Mouse (Mus musculus) NIH3T3 (cell line): Measurements from ENCODE around the gene Rbm28.
"Not testable (repeated sequence)": the region's sequence is repeated elsewhere in the genome, so short reads cannot be mapped to it uniquely, and the experiment has no call there.

Source experiments
- DNase-seq: peaks from one replicate; pipeline ENCODE4 v3.0.0-alpha.2; 2012; ENCODE audit warnings: low read depth

Rbm28 gene

DNA sequence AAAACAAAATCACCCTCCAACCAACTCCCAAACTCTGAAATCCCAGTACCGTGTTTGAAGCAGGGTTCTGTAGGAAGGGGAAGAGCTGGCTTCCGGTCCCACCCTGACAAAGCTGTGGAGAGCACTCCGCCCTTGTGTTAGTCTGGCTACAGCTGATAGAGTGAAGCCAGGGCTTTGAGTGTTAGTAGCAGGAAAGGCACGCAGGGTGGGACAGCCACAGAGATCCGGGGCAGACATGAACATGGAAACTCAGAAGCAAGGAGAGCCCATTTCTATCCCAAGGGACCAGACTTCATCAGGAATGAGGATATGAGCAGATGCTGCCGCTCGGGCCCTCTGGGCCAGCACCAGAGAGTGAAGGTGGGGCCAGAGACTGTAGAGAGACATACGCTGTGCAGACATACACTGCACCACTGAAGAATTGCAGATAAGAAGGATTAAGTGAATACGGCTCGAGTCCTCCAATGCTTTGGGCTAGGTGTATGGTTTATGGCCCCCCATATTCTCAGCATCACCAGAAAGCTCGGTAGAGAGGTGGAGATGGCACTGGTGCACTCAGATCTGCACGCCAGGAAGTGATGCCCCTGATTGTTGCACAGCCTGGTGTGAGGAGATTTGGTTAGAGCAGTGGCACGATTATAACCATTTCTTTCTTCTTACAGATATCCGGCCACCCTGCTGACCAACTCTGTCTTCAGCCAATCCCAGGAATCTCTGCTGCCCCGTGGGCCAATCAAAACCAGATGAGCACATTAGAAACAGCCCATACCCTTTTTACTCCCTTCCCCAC lies 29.4 kb upstream of the Rbm28 start:
- DNase-seq = peak; percentile 45

- DNase-seq = no peak
These were observed 23.1 kb upstream of the Rbm28 start for GRCm38 (mm10) chr6:29187936-29188335.

- DNase-seq = no peak
These were observed 15.0 kb upstream of the Rbm28 start for GRCm38 (mm10) chr6:29179843-29180242.

DNA sequence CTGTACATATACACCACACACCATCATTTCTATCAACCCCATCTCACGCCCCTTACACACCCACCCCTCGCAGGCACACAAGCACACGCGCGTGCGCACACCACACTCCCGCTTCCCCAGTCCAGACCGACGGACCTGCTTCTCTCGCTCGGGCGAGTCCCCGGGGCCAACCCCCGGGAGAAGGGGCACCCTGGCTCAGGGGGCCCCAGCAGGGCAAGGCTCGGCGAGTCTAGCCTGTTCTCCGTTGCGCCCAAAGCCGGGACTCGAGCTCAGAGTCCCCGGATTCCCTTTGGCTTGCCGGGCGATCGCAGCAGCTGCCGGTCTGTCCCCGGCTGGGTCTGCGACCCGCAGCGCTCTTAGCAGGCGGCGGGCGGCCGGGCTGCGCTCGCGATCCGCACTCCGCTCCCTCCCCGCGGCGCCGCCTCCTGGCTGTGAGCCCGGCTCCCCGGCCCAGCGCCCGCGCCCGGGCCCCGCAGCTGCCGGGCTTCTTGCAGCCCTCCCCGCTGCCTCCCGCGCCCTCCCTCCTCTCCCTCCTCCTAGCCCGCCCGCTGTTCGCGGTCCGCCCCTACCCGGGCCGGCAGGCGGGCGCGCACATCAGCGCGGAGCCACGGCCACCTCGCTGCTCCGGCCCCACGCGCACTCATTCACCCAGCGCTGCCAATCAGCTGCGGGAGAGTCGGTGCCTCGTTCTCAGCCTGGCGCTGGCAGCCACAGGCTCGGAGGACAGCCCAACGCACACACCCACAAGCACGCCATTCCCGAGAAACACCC lies 14.3 kb upstream of the Rbm28 start, which contains the start of gene Prrt4:
TSS of gene Prrt4 (minus strand) at position 697 of the 771 bp plus-strand sequence.
- peak; percentile 50 for DNase-seq

- peak; percentile 28 for DNase-seq
These were observed 13.4 kb upstream of the Rbm28 start for GRCm38 (mm10) chr6:29177901-29178879.

DNA sequence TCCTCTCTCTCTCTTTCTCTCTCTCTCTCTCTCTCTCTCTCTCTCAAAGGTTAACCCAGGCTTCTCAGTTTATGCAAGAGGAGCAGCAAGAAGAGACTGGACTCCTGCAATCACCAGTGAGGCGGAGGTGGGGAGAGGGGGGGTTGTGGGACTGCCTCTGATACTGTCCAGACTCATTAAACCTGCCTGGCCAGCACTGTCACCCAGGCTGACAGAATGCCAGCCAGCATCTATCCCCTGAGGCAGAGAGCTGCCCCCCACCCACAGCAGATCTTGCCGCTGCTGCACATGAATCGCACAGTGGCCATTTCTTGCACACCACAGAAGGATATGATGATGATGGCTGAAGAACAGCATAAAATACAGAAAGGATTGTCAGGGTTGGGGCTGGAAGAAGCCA lies 10.3 kb upstream of the Rbm28 start:
- no peak for DNase-seq

DNA sequence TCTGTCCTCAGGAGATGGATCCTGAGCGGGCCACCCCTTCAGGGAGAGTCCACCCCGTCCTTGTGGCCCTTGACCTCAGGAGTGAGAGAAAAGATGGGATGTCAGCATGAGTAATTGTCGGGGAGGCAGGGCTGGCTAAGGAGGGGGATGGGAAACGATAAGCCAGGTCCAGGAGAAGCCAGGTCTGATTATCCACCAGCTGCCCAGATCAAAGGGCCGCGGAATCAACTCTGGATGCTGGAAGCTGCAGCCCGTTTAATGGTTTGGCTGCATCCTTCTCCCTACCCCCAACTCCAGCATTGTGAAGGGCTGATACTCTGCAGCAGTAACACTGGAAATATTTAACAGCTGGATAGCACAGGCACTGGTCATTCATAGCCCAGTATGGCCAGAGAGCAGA lies 9.6 kb upstream of the Rbm28 start:
- no peak for DNase-seq

- peak; percentile 88 for DNase-seq
These were observed 6.2 kb upstream of the Rbm28 start for GRCm38 (mm10) chr6:29170952-29171388.

GRCm38 (mm10) chr6:29170063-29170921 lies 5.5 kb upstream of the Rbm28 start:
- DNase-seq = no peak

- no peak for DNase-seq
These were observed 4.9 kb upstream of the Rbm28 start for GRCm38 (mm10) chr6:29169675-29170062.

DNA sequence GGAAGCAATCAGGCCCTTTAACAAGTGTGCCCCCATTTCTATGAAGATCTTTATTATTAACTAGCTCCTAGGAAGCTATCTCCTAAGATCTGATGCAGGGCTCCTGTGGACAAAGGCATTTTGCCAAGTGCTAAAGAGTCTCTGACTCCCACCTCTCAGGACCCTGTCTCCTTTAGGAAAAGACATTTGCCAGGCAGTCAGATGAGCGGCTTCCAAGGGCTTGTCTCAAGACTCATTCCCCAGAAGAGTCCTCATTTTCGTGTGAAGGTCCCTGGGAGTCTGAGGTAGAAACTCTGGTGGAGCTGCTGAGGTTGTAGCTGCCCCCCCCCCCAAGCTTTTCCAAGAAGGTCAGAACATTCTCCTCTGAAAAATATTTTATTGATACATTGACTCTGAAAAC lies 4.1 kb upstream of the Rbm28 start:
- no peak for DNase-seq

GRCm38 (mm10) chr6:29166196-29166595 lies 1.4 kb upstream of the Rbm28 start:
- DNase-seq = peak; percentile 87

GRCm38 (mm10) chr6:29161291-29161690 lies 3.5 kb downstream of the Rbm28 start:
- not testable (repeated sequence) for DNase-seq

DNA sequence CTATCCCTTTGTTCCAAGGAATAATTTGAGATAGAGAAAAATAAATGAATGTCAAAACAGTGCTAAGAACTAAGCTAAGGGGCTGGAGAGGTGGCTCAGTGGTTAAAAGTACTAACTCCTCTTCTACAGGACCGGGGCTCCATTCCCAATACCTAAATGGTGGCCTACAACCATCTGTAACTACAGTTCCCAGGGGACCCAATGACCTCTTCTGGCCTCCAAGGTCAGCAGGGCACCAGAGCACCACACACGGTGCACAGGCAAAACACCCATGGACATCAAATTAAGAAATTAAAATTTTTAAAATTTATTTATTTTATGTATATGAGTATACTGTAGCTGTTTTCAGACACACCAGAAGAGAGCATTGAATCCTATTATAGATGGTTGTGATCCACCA lies 4.0 kb downstream of the Rbm28 start:
- DNase-seq = no peak

GRCm38 (mm10) chr6:29156326-29156725 lies 8.5 kb downstream of the Rbm28 start:
- DNase-seq = no peak

- DNase-seq = no peak
These were observed 14.8 kb downstream of the Rbm28 start for GRCm38 (mm10) chr6:29150001-29150400.

- DNase-seq = no peak
These were observed 17.3 kb downstream of the Rbm28 start for GRCm38 (mm10) chr6:29147407-29148010.

- no peak for DNase-seq
These were observed 18.2 kb downstream of the Rbm28 start for GRCm38 (mm10) chr6:29146641-29147040.

- DNase-seq = no peak
These were observed 19.1 kb downstream of the Rbm28 start for GRCm38 (mm10) chr6:29145456-29146307.

GRCm38 (mm10) chr6:29144971-29145370 lies 19.8 kb downstream of the Rbm28 start:
- no peak for DNase-seq
